Mouse (Mus musculus): ENCODE measurements around the gene Scamp2. TPM values are rescaled to one million over a fixed set of nuclear protein-coding genes. Genes with fewer than 3 reads are reported as not detected.

The Scamp2 gene
- polyA plus RNA-seq, 1 experiment from 2014 or later, result 84.5 TPM

GRCm38 (mm10) chr9:57536362-57536761 lies 24.4 kb upstream of the Scamp2 start:
- Histone ChIP-seq H3K27me3 (replicated peaks) (no peaks in the 10 kb centered on the region), H3K4me1 (replicated peaks) (peaks cover 12% of the 10 kb centered on the region), H3K36me3 (peaks cover 26% of the 10 kb centered on the region), H3K4me3 (replicated peaks) (peak overlapping the region; percentile 96), H3K9ac (no peak overlapping the region), H3K4me2 (replicated peaks) (peak overlapping the region; percentile 75; the same call in 1 of the 2 replicates), H3K27ac (no peak overlapping the region), H3K9me3 (no peaks in the 10 kb centered on the region)
- WGBS, result 84% methylated on average over 5 of the region's 5 CpGs
- no peak for ATAC-seq

GRCm38 (mm10) chr9:57537044-57537727 lies 23.6 kb upstream of the Scamp2 start, which contains the start of gene Fam219b:
TSS of gene Fam219b (plus strand) at chr9:57537528.
- Histone ChIP-seq H3K36me3 (peaks cover 29% of the 10 kb centered on the region), H3K9ac (peak within 1 kb of the TSS; percentile 88), H3K4me3 (replicated peaks) (peak within 1 kb of the TSS; percentile 96), H3K4me2 (replicated peaks) (peak within 1 kb of the TSS; percentile 75), H3K9me3 (no peaks in the 10 kb centered on the region), H3K4me1 (replicated peaks) (peaks cover 14% of the 10 kb centered on the region), H3K27me3 (replicated peaks) (no peaks in the 10 kb centered on the region), H3K27ac (peak within 1 kb of the TSS; percentile 86)
- peak; percentile 93 for ATAC-seq
- WGBS, result 2% methylated on average over 45 of the region's 45 CpGs

GRCm38 (mm10) chr9:57537728-57538181 lies 23.0 kb upstream of the Scamp2 start:
- Histone ChIP-seq H3K36me3 (peaks cover 24% of the 10 kb centered on the region), H3K27ac (peak overlapping the region; percentile 86), H3K4me3 (replicated peaks) (peak overlapping the region; percentile 96), H3K9me3 (no peaks in the 10 kb centered on the region), H3K4me1 (replicated peaks) (peaks cover 12% of the 10 kb centered on the region), H3K27me3 (replicated peaks) (no peaks in the 10 kb centered on the region), H3K4me2 (replicated peaks) (peak overlapping the region; percentile 75), H3K9ac (peak overlapping the region; percentile 88)
- peak; percentile 71; the same call in 1 of the 2 replicates for ATAC-seq
- WGBS, result 1% methylated on average over 24 of the region's 24 CpGs

GRCm38 (mm10) chr9:57539550-57539949 lies 21.2 kb upstream of the Scamp2 start:
- Histone ChIP-seq H3K9me3 (no peaks in the 10 kb centered on the region), H3K4me1 (replicated peaks) (peaks cover 12% of the 10 kb centered on the region), H3K27ac (no peak overlapping the region), H3K36me3 (peaks cover 34% of the 10 kb centered on the region), H3K4me3 (replicated peaks) (no peak overlapping the region), H3K4me2 (replicated peaks) (no peak overlapping the region), H3K9ac (no peak overlapping the region), H3K27me3 (replicated peaks) (no peaks in the 10 kb centered on the region)
- 80% methylated on average over 2 of the region's 2 CpGs for WGBS
- no peak for ATAC-seq

- Histone ChIP-seq H3K27me3 (replicated peaks) (no peaks in the 10 kb centered on the region), H3K4me2 (replicated peaks) (no peak overlapping the region), H3K9me3 (no peaks in the 10 kb centered on the region), H3K9ac (no peak overlapping the region), H3K4me3 (replicated peaks) (no peak overlapping the region), H3K36me3 (peaks cover 41% of the 10 kb centered on the region), H3K27ac (peak overlapping the region; percentile 18; the same call in 1 of the 2 replicates), H3K4me1 (replicated peaks) (peaks cover 12% of the 10 kb centered on the region)
- WGBS, result 7% methylated on average over 1 of the region's 1 CpGs
- ATAC-seq, result no peak
These were observed 19.4 kb upstream of the Scamp2 start for GRCm38 (mm10) chr9:57541312-57541711.

GRCm38 (mm10) chr9:57543951-57544350 lies 16.8 kb upstream of the Scamp2 start:
- H3K4me2 ChIP-seq (replicated peaks), result no peak overlapping the region
- H3K27me3 ChIP-seq (replicated peaks), result no peaks in the 10 kb centered on the region
- peaks cover 52% of the 10 kb centered on the region for H3K36me3 ChIP-seq
- no peaks in the 10 kb centered on the region for H3K9me3 ChIP-seq
- WGBS, result 75% methylated on average over 3 of the region's 3 CpGs
- no peak overlapping the region for H3K27ac ChIP-seq
- no peak overlapping the region for H3K4me3 ChIP-seq (replicated peaks)
- ATAC-seq, result no peak
- H3K4me1 ChIP-seq (replicated peaks), result peaks cover 5% of the 10 kb centered on the region; the same call in 1 of the 2 replicates
- no peak overlapping the region for H3K9ac ChIP-seq

GRCm38 (mm10) chr9:57547287-57547686 lies 13.5 kb upstream of the Scamp2 start:
- 67% methylated on average over 5 of the region's 5 CpGs for WGBS
- Histone ChIP-seq H3K27ac (no peak overlapping the region), H3K4me2 (replicated peaks) (no peak overlapping the region), H3K4me3 (replicated peaks) (no peak overlapping the region), H3K36me3 (peaks cover 34% of the 10 kb centered on the region), H3K27me3 (replicated peaks) (no peaks in the 10 kb centered on the region), H3K4me1 (replicated peaks) (peaks cover 21% of the 10 kb centered on the region), H3K9ac (no peak overlapping the region), H3K9me3 (no peaks in the 10 kb centered on the region)
- no peak for ATAC-seq

- Histone ChIP-seq H3K27ac (no peak overlapping the region), H3K4me2 (replicated peaks) (no peak overlapping the region), H3K4me1 (replicated peaks) (peaks cover 21% of the 10 kb centered on the region), H3K9me3 (no peaks in the 10 kb centered on the region), H3K27me3 (replicated peaks) (no peaks in the 10 kb centered on the region), H3K36me3 (peaks cover 34% of the 10 kb centered on the region), H3K4me3 (replicated peaks) (no peak overlapping the region), H3K9ac (no peak overlapping the region)
- 84% methylated on average over 11 of the region's 11 CpGs for WGBS
- ATAC-seq, result no peak
These were observed 12.9 kb upstream of the Scamp2 start for GRCm38 (mm10) chr9:57547869-57548268.

- 94% methylated on average over 4 of the region's 4 CpGs for WGBS
- H3K27ac ChIP-seq, result 0 out of 2 replicates have a peak overlapping the region, but pooled peaks have one; percentile 77
- no peak for ATAC-seq
- H3K9ac ChIP-seq, result no peak overlapping the region
- peaks cover 21% of the 10 kb centered on the region for H3K4me1 ChIP-seq (replicated peaks)
- no peaks in the 10 kb centered on the region for H3K27me3 ChIP-seq (replicated peaks)
- no peak overlapping the region for H3K4me2 ChIP-seq (replicated peaks)
- H3K36me3 ChIP-seq, result peaks cover 24% of the 10 kb centered on the region
- H3K4me3 ChIP-seq (replicated peaks), result no peak overlapping the region
- no peaks in the 10 kb centered on the region for H3K9me3 ChIP-seq
These were observed 11.6 kb upstream of the Scamp2 start for GRCm38 (mm10) chr9:57549186-57549585.

- peaks cover 21% of the 10 kb centered on the region for H3K4me1 ChIP-seq (replicated peaks)
- H3K9ac ChIP-seq, result no peak overlapping the region
- H3K27me3 ChIP-seq (replicated peaks), result no peaks in the 10 kb centered on the region
- peak; percentile 83 for ATAC-seq
- no peak overlapping the region; the same call in 1 of the 2 replicates for H3K4me3 ChIP-seq (replicated peaks)
- peaks cover 17% of the 10 kb centered on the region for H3K36me3 ChIP-seq
- peak overlapping the region; percentile 77 for H3K27ac ChIP-seq
- 59% methylated on average over 11 of the region's 11 CpGs for WGBS
- H3K9me3 ChIP-seq, result no peaks in the 10 kb centered on the region
- peak overlapping the region; percentile 28 for H3K4me2 ChIP-seq (replicated peaks)
These were observed 10.4 kb upstream of the Scamp2 start for GRCm38 (mm10) chr9:57550126-57550862.

- peak; percentile 54 for ATAC-seq
- H3K27me3 ChIP-seq (replicated peaks), result no peaks in the 10 kb centered on the region
- 1% methylated on average over 28 of the region's 28 CpGs for whole genome bisulfite sequencing
- peaks cover 21% of the 10 kb centered on the region for H3K4me1 ChIP-seq (replicated peaks)
- peak within 1 kb of the TSS; percentile 60 for H3K9ac ChIP-seq
- H3K9me3 ChIP-seq, result no peaks in the 10 kb centered on the region
- peaks cover 10% of the 10 kb centered on the region for H3K36me3 ChIP-seq
- 0 out of 2 replicates have a peak within 1 kb of the TSS, but pooled peaks have one; percentile 28 for H3K27ac ChIP-seq
- H3K4me3 ChIP-seq (replicated peaks), result peak within 1 kb of the TSS; percentile 56
- peak within 1 kb of the TSS; percentile 80 for H3K4me2 ChIP-seq (replicated peaks)
These were observed 8.4 kb upstream of the Scamp2 start, which contains the start of gene Mpi for GRCm38 (mm10) chr9:57552139-57552887. TSS of gene Mpi (minus strand) at chr9:57552763.

GRCm38 (mm10) chr9:57553119-57553518 lies 7.6 kb upstream of the Scamp2 start:
- ATAC-seq, result no peak
- Histone ChIP-seq H3K4me1 (replicated peaks) (peaks cover 21% of the 10 kb centered on the region), H3K9ac (no peak overlapping the region), H3K27me3 (replicated peaks) (no peaks in the 10 kb centered on the region), H3K9me3 (no peaks in the 10 kb centered on the region), H3K4me2 (replicated peaks) (peak overlapping the region; percentile 80; the same call in 1 of the 2 replicates), H3K36me3 (peaks cover 10% of the 10 kb centered on the region), H3K27ac (0 out of 2 replicates have a peak overlapping the region, but pooled peaks have one; percentile 28), H3K4me3 (replicated peaks) (no peak overlapping the region)
- 70% methylated on average over 11 of the region's 11 CpGs for WGBS

Measured in intestine, embryonic 15.5 days (tissue).